Mouse (Mus musculus) thymus, adult 2 months (tissue): ENCODE data around the gene Tmem238l.

ENCODE experiments used
- CTCF ChIP-seq: fragments of 200-500 bp; IDR thresholded peaks from 2 replicates; pipeline ENCODE4 v1.5.1; 2012; ENCODE audit warnings: mild to moderate bottlenecking, control low read depth, low read length, moderate library complexity, borderline replicate concordance; ENCODE audit not compliant: control insufficient read depth, poor library complexity, insufficient read depth; ENCODE audit errors: extremely low read depth
- POLR2A ChIP-seq: fragments of 200-500 bp; IDR thresholded peaks from 2 replicates; pipeline ENCODE4 v1.6.1; 2012; ENCODE audit warnings: mild to moderate bottlenecking, low read length, control low read depth, moderate library complexity; ENCODE audit not compliant: control insufficient read depth, poor library complexity, insufficient read depth; ENCODE audit errors: extremely low read depth

DNA sequence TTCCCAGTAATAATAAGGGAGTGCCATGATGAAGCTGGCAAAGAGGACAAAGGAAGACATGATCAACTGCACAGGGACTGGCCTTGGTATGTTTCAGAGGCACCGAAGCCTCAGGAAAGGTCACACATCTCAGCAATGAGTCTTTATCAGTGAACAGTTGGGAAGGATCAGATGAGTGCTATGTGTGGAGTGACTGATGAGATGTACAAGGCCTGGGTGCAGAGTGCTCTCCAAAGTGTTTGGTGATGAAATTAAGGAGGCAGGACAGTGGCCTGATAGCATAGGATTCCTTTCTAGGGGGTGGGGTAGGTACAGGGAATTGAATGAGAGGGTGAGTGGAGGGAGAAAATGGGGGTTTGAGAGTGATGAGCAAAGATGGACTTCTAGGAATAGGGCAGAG, 7.0 kb downstream of the Tmem238l start:
- TF ChIP-seq POLR2A: no peak
- TF ChIP-seq CTCF: no peak
